Mouse (Mus musculus): ENCODE measurements around the gene Dnajb5.
A peak's percentile ranks its signal among the peaks of the same experiment; 100 is the strongest.
"Not testable (repeated sequence)": the region's sequence is repeated elsewhere in the genome, so short reads cannot be mapped to it uniquely, and the experiment has no call there.

Gene Dnajb5

DNA sequence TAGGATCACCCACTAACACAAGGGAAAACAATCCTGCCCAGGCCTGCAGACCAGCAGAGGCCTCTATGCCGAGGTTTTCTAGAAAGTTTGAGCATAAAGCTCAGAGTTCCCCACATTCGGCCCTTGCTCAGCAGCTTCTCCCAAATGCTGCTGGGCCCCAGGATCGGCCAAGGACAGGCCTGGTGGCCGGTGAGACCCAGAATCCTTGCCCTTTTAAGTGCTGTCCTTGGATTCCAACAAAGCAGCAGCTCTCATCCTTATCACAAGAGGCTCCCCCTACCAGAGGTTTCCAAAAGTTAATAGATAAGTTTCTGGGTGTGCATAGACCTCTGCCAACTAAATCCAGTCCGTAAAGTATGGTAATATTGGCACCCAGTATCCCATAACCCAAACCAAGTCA, 24.3 kb downstream of the Dnajb5 start:
- DNase-seq, result no peak

DNA sequence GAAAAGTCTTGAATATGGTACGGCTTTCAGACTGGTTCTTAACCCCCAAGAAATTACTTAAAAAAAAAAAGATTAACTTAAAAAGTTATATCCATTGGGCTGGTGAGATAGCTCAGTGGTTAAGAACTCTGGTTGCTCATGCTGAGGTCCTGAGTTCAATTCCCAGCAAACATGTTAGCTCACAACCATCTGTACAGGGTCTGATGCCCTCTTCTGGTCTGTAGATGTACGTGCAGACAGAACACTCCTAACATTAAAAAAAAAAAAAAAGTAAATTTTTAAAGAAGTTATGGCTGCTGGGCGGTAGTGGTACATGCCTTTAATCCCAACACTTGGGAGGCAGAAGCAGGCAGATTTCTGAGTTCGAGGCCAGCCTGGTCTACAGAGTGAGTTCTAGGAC, 28.4 kb downstream of the Dnajb5 start:
- no peak for DNase-seq

DNA sequence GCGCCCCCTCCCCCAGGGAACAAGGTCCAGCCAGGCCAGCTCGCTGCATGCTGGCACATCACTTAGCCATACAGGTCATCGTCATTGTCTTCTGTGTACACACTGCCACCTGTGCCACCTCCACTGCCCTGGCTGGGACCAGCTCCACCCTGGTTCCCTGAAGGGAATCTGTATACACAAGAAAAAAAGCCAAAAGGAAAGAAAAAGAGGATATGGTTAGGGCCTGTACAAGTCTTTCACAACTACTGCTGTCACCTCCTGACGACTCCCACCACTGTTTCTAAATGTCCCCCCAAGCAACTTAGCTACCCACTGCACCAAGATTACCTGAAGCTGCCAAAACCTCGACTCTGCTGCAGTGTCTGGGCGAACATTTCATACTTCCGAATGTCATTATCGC, 30.9 kb downstream of the Dnajb5 start:
- DNase-seq, result not testable (repeated sequence)

GRCm38 (mm10) chr4:42988296-42988695, 38.7 kb downstream of the Dnajb5 start:
- DNase-seq, result no peak

- no peak for DNase-seq
Observed at GRCm38 (mm10) chr4:42998022-42998421, 48.4 kb downstream of the Dnajb5 start.

GRCm38 (mm10) chr4:42999451-43000140, 50.0 kb downstream of the Dnajb5 start:
- peak; percentile 65 to 76 for DNase-seq

DNA sequence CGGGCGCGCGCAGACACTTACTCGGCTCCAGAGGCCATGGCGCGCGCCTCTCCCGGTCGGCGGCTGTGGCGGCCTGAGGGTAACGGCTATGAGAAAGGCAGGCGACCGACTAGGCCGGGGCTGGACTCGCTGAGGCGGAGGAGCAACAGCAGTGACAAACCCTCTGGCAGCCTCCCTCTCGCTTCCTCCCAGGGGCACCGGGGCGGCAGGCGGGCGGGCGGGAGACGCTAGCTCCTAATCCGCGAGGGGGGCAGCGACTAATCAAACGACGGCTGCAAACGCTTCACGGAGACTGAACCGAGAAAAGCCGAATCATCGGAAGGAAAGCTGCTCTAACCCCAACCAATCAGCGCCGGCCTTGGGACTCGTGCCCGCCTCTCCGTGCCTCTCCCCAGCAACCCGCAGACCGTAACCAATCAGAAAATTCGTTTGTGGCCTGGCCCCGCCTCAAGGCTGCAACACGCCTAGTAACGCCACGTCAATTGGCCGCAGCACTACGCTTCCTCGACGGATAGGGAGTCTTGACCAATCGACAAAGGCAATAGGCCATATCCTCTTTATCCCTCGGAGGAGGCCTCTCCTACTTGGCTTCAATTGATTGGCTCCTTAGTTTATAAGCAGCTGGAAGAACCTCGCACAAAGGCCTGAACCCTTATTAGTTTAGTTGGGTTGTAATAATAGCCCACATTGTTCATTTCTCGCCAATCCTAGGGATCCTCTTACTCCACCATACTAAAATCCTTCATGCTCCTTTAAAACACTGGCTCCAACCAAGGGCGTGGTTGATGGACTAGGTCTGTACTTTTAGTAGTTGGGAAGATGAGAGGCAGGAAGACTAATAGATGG, 50.8 kb downstream of the Dnajb5 start, which contains the start of gene Vcp:
TSS of gene Vcp (minus strand) at position 367 of the 846 bp plus-strand sequence.
- DNase-seq, result peak; percentile 95 to 98

GRCm38 (mm10) chr4:43001272-43001671, 51.7 kb downstream of the Dnajb5 start:
- DNase-seq, result no peak

GRCm38 (mm10) chr4:43002756-43003439, 53.3 kb downstream of the Dnajb5 start:
- no peak for DNase-seq

DNA sequence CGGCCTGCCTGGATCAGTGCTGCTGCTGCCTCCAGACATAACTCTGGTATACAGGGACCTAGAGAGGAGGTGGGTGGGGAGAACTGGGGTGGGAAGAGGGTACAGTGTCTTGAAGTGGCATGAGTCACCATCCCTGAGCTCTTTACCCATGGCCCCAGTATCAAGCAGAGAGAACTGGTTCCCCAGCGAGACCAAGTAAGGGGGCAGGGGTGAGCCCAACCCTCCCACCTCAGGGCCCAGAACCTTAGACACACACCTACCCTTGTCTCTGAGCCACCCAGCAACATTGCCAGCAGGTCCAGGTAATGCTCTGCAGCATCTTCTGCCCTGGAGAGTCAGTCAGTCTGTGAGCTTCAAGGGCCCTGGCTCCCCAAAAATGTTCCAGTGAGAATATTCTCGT, 55.3 kb downstream of the Dnajb5 start:
- DNase-seq, result no peak

DNA sequence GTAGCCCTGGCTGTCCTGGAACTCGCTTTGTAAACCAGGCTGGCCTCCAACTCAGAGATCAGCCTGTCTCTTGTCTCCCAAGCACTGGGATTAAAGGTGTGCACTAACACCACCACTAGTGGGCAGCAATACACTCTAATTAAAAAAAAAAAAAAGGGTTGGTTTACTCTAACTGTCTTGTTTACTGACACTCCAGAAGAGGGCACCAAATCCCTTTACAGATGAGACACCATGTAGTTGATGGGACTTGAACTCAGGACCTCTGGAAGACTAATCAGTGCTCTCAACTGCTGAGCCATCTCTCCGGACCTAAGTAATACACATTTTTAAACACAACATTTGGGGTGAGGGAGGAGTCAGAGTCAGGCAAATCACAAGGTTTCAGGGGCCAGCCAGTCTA, 56.2 kb downstream of the Dnajb5 start:
- no peak for DNase-seq
